Comparison of ENCODE assay signal across 11 mouse cellular contexts in genomic region chr7:73646711-73647110, GRCm38 (mm10).
DNase-seq lines count a peak whose midpoint lies in the region; ATAC-seq and TF ChIP-seq lines count a peak whose summit lies in the region.
"Had no signal": no experiment of that assay in that cellular context is flagged by ENCODE, and none has a peak within 500 bp of the region (broad histone marks: within the 10 kb centered on the region; RNA-seq: fewer than 3 reads in every experiment).

No protein-coding gene starts in this region.

- H3K4me1 ChIP-seq in MEL (ENCODE audit: control insufficient read depth in 1 of 2, insufficient read depth in 2 of 2, low read length in 2 of 2) = peaks cover 0 to 17% of the 10 kb centered on the region in 2 experiments
- H3K4me1 ChIP-seq in midbrain, embryonic 12.5 days = peaks cover 26% of the 10 kb centered on the region

- peak; percentile 26 for DNase-seq in layer of hippocampus, adult 11-12 months (ENCODE audit: low spot score)
- DNase-seq in layer of hippocampus, postnatal 25 days (ENCODE audit: extremely low spot score in 1 of 2, low spot score in 1 of 2) = no peak
- peak; percentile 74 for DNase-seq in MEL (ENCODE audit: low read depth, low spot score)
- peak; percentile 56 for DNase-seq in fibroblast of lung, adult 2 months (ENCODE audit: low read depth)
- no peak for DNase-seq in left cerebral cortex, postnatal 10 days (ENCODE audit: extremely low spot score in 1 of 2, low spot score in 2 of 2)
- no peak for DNase-seq in adrenal gland, adult 2 months
- no peak for DNase-seq in embryo, embryonic 10.5 days (ENCODE audit: low spot score)
- DNase-seq: cerebellum, postnatal 36 days; thymus, adult 18-20 months had no signal

- ATAC-seq in midbrain, embryonic 12.5 days (ENCODE audit: low FRiP score, low read depth) = 0 out of 2 replicates have a peak, but pooled peaks have one; percentile 20
- ATAC-seq: intestine, postnatal 0 days had no signal

- no peak overlapping the region for H3K9ac ChIP-seq in MEL (ENCODE audit: control insufficient read depth, low read depth, low read length, poor library complexity, severe bottlenecking)
- no peak overlapping the region for H3K9ac ChIP-seq in midbrain, embryonic 12.5 days (replicated peaks)

- H3K27ac ChIP-seq in MEL (ENCODE audit: control insufficient read depth, low read depth, low read length) = no peak overlapping the region
- no peak overlapping the region for H3K27ac ChIP-seq in midbrain, embryonic 12.5 days (replicated peaks)

- TF ChIP-seq CTCF in MEL (IDR thresholded peaks at IDR 0.05 in 2 of 3, conservative IDR thresholded peaks at IDR 0.05 in 1 of 3; ENCODE audit: control insufficient read depth in 1 of 3, insufficient read depth in 1 of 3, low read depth in 2 of 3, low read length in 3 of 3, poor library complexity in 1 of 3, severe bottlenecking in 1 of 3) = no peak

- no peak for TF ChIP-seq POLR2A in MEL (IDR thresholded peaks at IDR 0.05; ENCODE audit: control insufficient read depth in 1 of 2, insufficient read depth in 1 of 2, low read depth in 1 of 2, low read length in 2 of 2, poor library complexity in 1 of 2)

- TF ChIP-seq RAD21 in MEL (IDR thresholded peaks at IDR 0.05; ENCODE audit: low read depth, low read length) = no peak

- peaks cover 0 to 2% of the 10 kb centered on the region in 2 experiments; a peak in 2 of 4 replicates for H3K27me3 ChIP-seq in MEL (ENCODE audit: control insufficient read depth in 1 of 2, insufficient read depth in 2 of 2, low read length in 2 of 2)
- H3K27me3 ChIP-seq in midbrain, embryonic 12.5 days = peaks cover 28% of the 10 kb centered on the region

- H3K9me3 ChIP-seq in MEL (replicated peaks; ENCODE audit: insufficient read depth, low read length) = no peaks in the 10 kb centered on the region
- peaks cover 5% of the 10 kb centered on the region; the same call in 1 of the 2 replicates for H3K9me3 ChIP-seq in midbrain, embryonic 12.5 days

- peak overlapping the region in 1 of 2 experiments; percentile 27; a peak in 2 of 4 replicates for H3K4me3 ChIP-seq in MEL (ENCODE audit: control insufficient read depth in 1 of 2, insufficient read depth in 1 of 2, low read depth in 2 of 2, low read length in 2 of 2)
- no peak overlapping the region for H3K4me3 ChIP-seq in midbrain, embryonic 12.5 days

- no peak for TF ChIP-seq EP300 in MEL (IDR thresholded peaks at IDR 0.05; ENCODE audit: low read depth in 1 of 2, low read length in 2 of 2)

- 55% methylated on average over 5 of the region's 5 CpGs for whole genome bisulfite sequencing in midbrain, embryonic 12.5 days

- H3K79me2 ChIP-seq in MEL (ENCODE audit: control insufficient read depth, insufficient read depth, low read length, poor library complexity) = no peaks in the 10 kb centered on the region

- no peak overlapping the region for H3K4me2 ChIP-seq in midbrain, embryonic 12.5 days (replicated peaks)

- intact Hi-C loops in left cerebral cortex, postnatal 10 days (cut with DNase I) = no loop called here

- peaks cover 0 to 10% of the 10 kb centered on the region in 2 experiments; a peak in 2 of 4 replicates for H3K36me3 ChIP-seq in MEL (ENCODE audit: control insufficient read depth in 1 of 2, insufficient read depth in 2 of 2, low read length in 2 of 2)
- H3K36me3 ChIP-seq in midbrain, embryonic 12.5 days = no peaks in the 10 kb centered on the region

TF ChIP-seq in MEL, 35 proteins besides CTCF, POLR2A, EP300 and RAD21:
- TF ChIP-seq NELFE (IDR thresholded peaks at IDR 0.05; ENCODE audit: low read depth, low read length) (no peak), MAX (IDR thresholded peaks at IDR 0.05; ENCODE audit: low read length) (no peak), TAL1 (IDR thresholded peaks at IDR 0.05; ENCODE audit: low read length) (no peak), RCOR1 (IDR thresholded peaks at IDR 0.05; ENCODE audit: low read depth, low read length) (0 out of 2 replicates have a peak, but pooled peaks have one; percentile 9), ZKSCAN1 (IDR thresholded peaks at IDR 0.05; ENCODE audit: low read depth, low read length) (no peak), TBP (IDR thresholded peaks at IDR 0.05; ENCODE audit: low read depth, low read length) (0 out of 2 replicates have a peak, but pooled peaks have one; percentile 9), GATA1 (IDR thresholded peaks at IDR 0.05; ENCODE audit: low read depth, low read length) (no peak), GABPA (IDR thresholded peaks at IDR 0.05; ENCODE audit: low read depth, low read length) (no peak), MAZ (IDR thresholded peaks at IDR 0.05; ENCODE audit: low read depth, low read length) (peak; percentile 27; the same call in 1 of the 2 replicates), ZNF384 (IDR thresholded peaks at IDR 0.05; ENCODE audit: low read depth, low read length) (peak; percentile 31; the same call in 1 of the 2 replicates), SIN3A (IDR thresholded peaks at IDR 0.05; ENCODE audit: low read length) (no peak), USF1 (IDR thresholded peaks at IDR 0.05; ENCODE audit: low read depth, low read length) (no peak), MEF2A (IDR thresholded peaks at IDR 0.05; ENCODE audit: extremely low read depth, insufficient replicate concordance, low read depth, low read length, poor library complexity, severe bottlenecking) (no peak), POLR2AphosphoS2 (IDR thresholded peaks at IDR 0.05; ENCODE audit: low read length) (no peak), POLR2AphosphoS5 (IDR thresholded peaks at IDR 0.05; ENCODE audit: borderline replicate concordance, low read depth, low read length) (no peak), MAFK (IDR thresholded peaks at IDR 0.05; ENCODE audit: borderline replicate concordance, low read depth, low read length) (no peak), ETS1 (IDR thresholded peaks at IDR 0.05; ENCODE audit: low read depth, low read length) (no peak), UBTF (IDR thresholded peaks at IDR 0.05; ENCODE audit: borderline replicate concordance, insufficient read depth, low read depth, low read length) (no peak), MYC (IDR thresholded peaks at IDR 0.05; ENCODE audit: low read depth, low read length) (no peak), TCF12 (IDR thresholded peaks at IDR 0.05; ENCODE audit: low read depth, low read length) (no peak), ZMIZ1 (IDR thresholded peaks at IDR 0.05; ENCODE audit: low read depth, low read length) (no peak)

Comparison
In these comparisons a context has a peak if more than half of its experiments do, and no peak if none do; other contexts are left out.
1. DNase-seq: peak in layer of hippocampus, adult 11-12 months (single experiment), MEL (single experiment) and fibroblast of lung, adult 2 months (single experiment); none in layer of hippocampus, postnatal 25 days (0 of 2), left cerebral cortex, postnatal 10 days (0 of 2), adrenal gland, adult 2 months (single experiment) and embryo, embryonic 10.5 days (single experiment).